Mouse (Mus musculus): ENCODE measurements around the gene Scfd1.

DNA sequence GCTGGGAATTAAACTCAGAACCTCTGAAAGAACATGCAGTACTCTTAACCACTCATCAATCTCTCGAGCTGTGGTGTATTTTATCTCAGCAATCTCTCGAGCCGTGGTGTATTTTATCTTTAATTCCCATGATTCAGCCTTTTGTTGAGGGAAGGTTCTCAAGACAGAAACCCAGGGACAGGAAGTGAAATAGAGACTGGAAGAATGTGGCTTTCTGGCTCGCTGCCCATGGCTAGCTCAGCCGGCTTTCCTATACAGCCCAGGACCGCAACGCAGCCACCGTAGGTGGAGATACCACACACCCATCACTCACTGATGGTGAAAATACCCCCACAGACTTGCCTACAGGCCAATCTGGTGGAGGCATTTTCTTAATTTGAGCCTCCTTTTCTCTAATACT lies 22.0 kb upstream of the Scfd1 start:
- TF ChIP-seq EP300 (IDR thresholded peaks at IDR 0.05; ENCODE audit: low read depth) (no peak), CTCF (IDR thresholded peaks at IDR 0.05; ENCODE audit: low read depth) (no peak)
